Mouse (Mus musculus) hindbrain, postnatal 0 days (tissue): ENCODE data around the gene Popdc2. TPM values are rescaled to one million over a fixed set of nuclear protein-coding genes. Genes with fewer than 3 reads are reported as not detected.

ENCODE experiments used
- ATAC-seq: fragments of 200-750 bp; cut with Nextera tagmentation; 2 replicates; pipeline ENCODE4 v1.8.0; 2017; ENCODE audit warnings: mild to moderate bottlenecking, moderate TSS enrichment, moderate library complexity
- DNase-seq: peaks from one replicate; pipeline ENCODE4 v3.0.0-alpha.2; 2015; ENCODE audit warnings: low spot score
- H3K27ac ChIP-seq: fragments of 300-500 bp; sonication (generic); 2 replicates; pipeline ENCODE4 v1.5.1; 2014; ENCODE audit warnings: mild to moderate bottlenecking
- H3K27me3 ChIP-seq: fragments of 300-500 bp; sonication (generic); 2 replicates; pipeline ENCODE4 v1.6.1; 2014; ENCODE audit warnings: low read length, mixed read lengths; ENCODE audit not compliant: insufficient read depth
- H3K36me3 ChIP-seq: fragments of 300-500 bp; sonication (generic); 2 replicates; pipeline ENCODE4 v1.6.1; 2014; ENCODE audit warnings: low read length, mixed read lengths; ENCODE audit not compliant: insufficient read depth
- H3K4me1 ChIP-seq: fragments of 300-500 bp; sonication (generic); 2 replicates; pipeline ENCODE4 v1.6.1; 2014; ENCODE audit warnings: antibody characterized with exemption, low read length, mixed read lengths; ENCODE audit not compliant: insufficient read depth
- H3K4me2 ChIP-seq: fragments of 300-500 bp; sonication (generic); 2 replicates; pipeline ENCODE4 v1.6.1; 2014; ENCODE audit warnings: low read depth, mild to moderate bottlenecking, low read length, moderate library complexity, mixed read lengths
- H3K4me3 ChIP-seq: fragments of 300-500 bp; sonication (generic); 2 replicates; pipeline ENCODE4 v1.5.1; 2014; ENCODE audit warnings: low read length
- H3K9ac ChIP-seq: fragments of 300-500 bp; sonication (generic); replicated peaks from 2 replicates; pipeline ENCODE4 v1.6.1; 2014; ENCODE audit warnings: mild to moderate bottlenecking, low read length, moderate library complexity, mixed read lengths
- H3K9me3 ChIP-seq: fragments of 300-500 bp; sonication (generic); 2 replicates; pipeline ENCODE4 v1.6.1; 2016; ENCODE audit warnings: low read length, mixed read lengths
- CTCF ChIP-seq: IDR thresholded peaks from 2 replicates; pipeline ENCODE4 v1.5.1; 2016; ENCODE audit warnings: antibody characterized with exemption, control low read depth, low read depth
- WGBS: fragments of 180-500 bp; shearing (Covaris S2); extraction: QIAGEN DNeasy Blood & Tissue Kit; methylation state at CpG from one replicate; pipeline ENCODE4 v1.1.7; 2014; 5-methylcytosine and 5-hydroxymethylcytosine counted together
- polyA plus RNA-seq: library from polyadenylated mRNA; unstranded; fragments of >200 nt; fragmentation: Nextera tagmentation; extraction: Ambion mirVana; gene quantifications from 2 replicates; pipeline ENCODE4 v1.2.1, GENCODE M21; 2015
- total RNA-seq: library from RNA; depleted of rRNA; stranded (reverse); fragments of >200 nt; gene quantifications from 2 replicates; pipeline ENCODE4 v1.2.3, GENCODE M21; 2014

Gene Popdc2
- total and polyA plus RNA-seq, 2 experiments from 2014 or later, result 0.10 to 0.83 TPM

GRCm38 (mm10) chr16:38398266-38398665 is 36.3 kb downstream of the Popdc2 start:
- Histone ChIP-seq H3K4me2 (no peak overlapping the region), H3K27ac (no peak overlapping the region), H3K4me1 (peaks cover 8% of the 10 kb centered on the region), H3K27me3 (no peaks in the 10 kb centered on the region), H3K36me3 (no peaks in the 10 kb centered on the region), H3K4me3 (no peak overlapping the region), H3K9ac (no peak overlapping the region), H3K9me3 (no peaks in the 10 kb centered on the region)
- 93% methylated on average over 6 of the region's 6 CpGs for WGBS
- DNase-seq, result no peak
- ATAC-seq, result no peak
- TF ChIP-seq CTCF, result no peak

GRCm38 (mm10) chr16:38399076-38399475 is 37.1 kb downstream of the Popdc2 start:
- H3K36me3 ChIP-seq, result no peaks in the 10 kb centered on the region
- peak overlapping the region; percentile 59 for H3K4me2 ChIP-seq
- H3K9ac ChIP-seq, result no peak overlapping the region
- no peak for TF ChIP-seq CTCF
- no peaks in the 10 kb centered on the region for H3K27me3 ChIP-seq
- DNase-seq, result no peak
- H3K4me3 ChIP-seq, result no peak overlapping the region
- 58% methylated on average over 3 of the region's 3 CpGs for WGBS
- H3K4me1 ChIP-seq, result peaks cover 8% of the 10 kb centered on the region
- H3K9me3 ChIP-seq, result no peaks in the 10 kb centered on the region
- ATAC-seq, result peak; percentile 16; the same call in 1 of the 2 replicates
- H3K27ac ChIP-seq, result peak overlapping the region; percentile 81; the same call in 1 of the 2 replicates

GRCm38 (mm10) chr16:38399531-38400231 is 37.7 kb downstream of the Popdc2 start:
- TF ChIP-seq CTCF, result no peak
- peaks cover 8% of the 10 kb centered on the region for H3K4me1 ChIP-seq
- peak overlapping the region; percentile 59 for H3K4me2 ChIP-seq
- peak overlapping the region; percentile 25; the same call in 1 of the 2 replicates for H3K9ac ChIP-seq
- ATAC-seq (peak; percentile 94), DNase-seq (peak; percentile 81)
- H3K27ac ChIP-seq, result peak overlapping the region; percentile 81
- H3K27me3 ChIP-seq, result no peaks in the 10 kb centered on the region
- 7% methylated on average over 17 of the region's 17 CpGs for WGBS
- no peaks in the 10 kb centered on the region for H3K36me3 ChIP-seq
- peak overlapping the region; percentile 24 for H3K4me3 ChIP-seq
- H3K9me3 ChIP-seq, result no peaks in the 10 kb centered on the region

GRCm38 (mm10) chr16:38400311-38400960 is 38.4 kb downstream of the Popdc2 start:
- no peaks in the 10 kb centered on the region for H3K27me3 ChIP-seq
- H3K4me2 ChIP-seq, result peak overlapping the region; percentile 59
- peak overlapping the region; percentile 25; the same call in 1 of the 2 replicates for H3K9ac ChIP-seq
- no peaks in the 10 kb centered on the region for H3K36me3 ChIP-seq
- H3K27ac ChIP-seq, result peak overlapping the region; percentile 81
- 75% methylated on average over 9 of the region's 9 CpGs for WGBS
- ATAC-seq (peak; percentile 15; the same call in 1 of the 2 replicates), DNase-seq (no peak)
- H3K4me1 ChIP-seq, result peaks cover 8% of the 10 kb centered on the region
- TF ChIP-seq CTCF, result no peak
- no peaks in the 10 kb centered on the region for H3K9me3 ChIP-seq
- peak overlapping the region; percentile 24 for H3K4me3 ChIP-seq

- Histone ChIP-seq H3K27me3 (no peaks in the 10 kb centered on the region), H3K27ac (no peak overlapping the region), H3K9me3 (no peaks in the 10 kb centered on the region), H3K36me3 (no peaks in the 10 kb centered on the region), H3K4me2 (no peak overlapping the region), H3K9ac (no peak overlapping the region), H3K4me3 (no peak overlapping the region), H3K4me1 (peaks cover 8% of the 10 kb centered on the region)
- TF ChIP-seq CTCF, result no peak
- ATAC-seq (no peak), DNase-seq (no peak)
- WGBS, result 82% methylated on average over 6 of the region's 6 CpGs
Observed at GRCm38 (mm10) chr16:38401468-38401867, 39.5 kb downstream of the Popdc2 start.

- 84% methylated on average over 7 of the region's 7 CpGs for WGBS
- DNase-seq (no peak), ATAC-seq (no peak)
- TF ChIP-seq CTCF, result no peak
- Histone ChIP-seq H3K9me3 (no peaks in the 10 kb centered on the region), H3K27me3 (no peaks in the 10 kb centered on the region), H3K9ac (no peak overlapping the region), H3K36me3 (no peaks in the 10 kb centered on the region), H3K27ac (no peak overlapping the region), H3K4me2 (no peak overlapping the region), H3K4me1 (peaks cover 8% of the 10 kb centered on the region), H3K4me3 (no peak overlapping the region)
Observed at GRCm38 (mm10) chr16:38403639-38404038, 41.6 kb downstream of the Popdc2 start.

- H3K27ac ChIP-seq, result no peak overlapping the region
- no peak for TF ChIP-seq CTCF
- no peak overlapping the region for H3K4me2 ChIP-seq
- no peaks in the 10 kb centered on the region for H3K36me3 ChIP-seq
- H3K27me3 ChIP-seq, result no peaks in the 10 kb centered on the region
- no peaks in the 10 kb centered on the region for H3K4me1 ChIP-seq
- no peak overlapping the region for H3K9ac ChIP-seq
- no peak overlapping the region for H3K4me3 ChIP-seq
- no peak for ATAC-seq
- DNase-seq, result no peak
- WGBS, result 68% methylated on average over 5 of the region's 5 CpGs
- no peaks in the 10 kb centered on the region for H3K9me3 ChIP-seq
Observed at GRCm38 (mm10) chr16:38406293-38406692, 44.3 kb downstream of the Popdc2 start.
